Mouse (Mus musculus) hindbrain, embryonic 14.5 days (tissue): Measurements from ENCODE around the gene Ankrd40. TPM values are rescaled to one million over a fixed set of nuclear protein-coding genes. Genes with fewer than 3 reads are reported as not detected.

Experiments
- ATAC-seq: fragments of 200-750 bp; cut with Nextera tagmentation; 2 replicates; pipeline ENCODE4 v1.8.0; 2017; ENCODE audit warnings: moderate number of reproducible peaks, mild to moderate bottlenecking, moderate TSS enrichment, moderate library complexity; ENCODE audit not compliant: low FRiP score
- DNase-seq: peaks from one replicate; pipeline ENCODE4 v3.0.0-alpha.2; 2015; ENCODE audit warnings: low spot score
- H3K27ac ChIP-seq: fragments of 300-500 bp; sonication (generic); 2 replicates; pipeline ENCODE4 v1.5.1; 2014; ENCODE audit warnings: mild to moderate bottlenecking, moderate library complexity
- H3K27me3 ChIP-seq: fragments of 300-500 bp; sonication (generic); 2 replicates; pipeline ENCODE4 v1.6.1; 2014; ENCODE audit warnings: mild to moderate bottlenecking, low read length, mixed read lengths; ENCODE audit not compliant: control insufficient read depth, insufficient read depth
- H3K36me3 ChIP-seq: fragments of 300-500 bp; sonication (generic); replicated peaks from 2 replicates; pipeline ENCODE4 v1.6.1; 2014; ENCODE audit not compliant: control insufficient read depth, insufficient read depth
- H3K4me1 ChIP-seq: fragments of 300-500 bp; sonication (generic); replicated peaks from 2 replicates; pipeline ENCODE4 v1.6.1; 2014; ENCODE audit warnings: antibody characterized with exemption, low read length, mixed read lengths; ENCODE audit not compliant: control insufficient read depth, insufficient read depth
- H3K4me2 ChIP-seq: fragments of 300-500 bp; sonication (generic); replicated peaks from 2 replicates; pipeline ENCODE4 v1.6.1; 2014; ENCODE audit warnings: mild to moderate bottlenecking, moderate library complexity
- H3K4me3 ChIP-seq: fragments of 300-500 bp; sonication (generic); replicated peaks from 2 replicates; pipeline ENCODE4 v1.5.1; 2014; ENCODE audit warnings: mild to moderate bottlenecking, low read length
- H3K9ac ChIP-seq: fragments of 300-500 bp; sonication (generic); 2 replicates; pipeline ENCODE4 v1.6.1; 2014
- H3K9me3 ChIP-seq: fragments of 300-500 bp; sonication (generic); 2 replicates; pipeline ENCODE4 v1.6.1; 2016; ENCODE audit warnings: low read length; ENCODE audit not compliant: control insufficient read depth
- WGBS: fragments of 180-500 bp; shearing (Covaris S2); extraction: QIAGEN DNeasy Blood & Tissue Kit; methylation state at CpG from one replicate; pipeline ENCODE4 v1.1.7; 2014; 5-methylcytosine and 5-hydroxymethylcytosine counted together
- polyA plus RNA-seq: library from polyadenylated mRNA; unstranded; fragments of >200 nt; fragmentation: Nextera tagmentation; extraction: Ambion mirVana; gene quantifications from 2 replicates; pipeline ENCODE4 v1.2.1, GENCODE M21; 2014

Gene Ankrd40
- polyA plus RNA-seq, result 12.8 and 12.9 TPM in 2 replicates

- peak within 1 kb of the TSS; percentile 81 for H3K4me2 ChIP-seq
- H3K4me3 ChIP-seq, result peak within 1 kb of the TSS; percentile 56
- H3K27ac ChIP-seq, result peak within 1 kb of the TSS; percentile 99
- peak within 1 kb of the TSS; percentile 96 for H3K9ac ChIP-seq
- H3K4me1 ChIP-seq, result peaks cover 35% of the 10 kb centered on the region
- no peaks in the 10 kb centered on the region; the same call in 1 of the 2 replicates for H3K36me3 ChIP-seq
- DNase-seq (peak; percentile 93), ATAC-seq (peak; percentile 86)
- H3K9me3 ChIP-seq, result no peaks in the 10 kb centered on the region
- no peaks in the 10 kb centered on the region for H3K27me3 ChIP-seq
- under 1% methylated on average over 70 of the region's 78 CpGs for WGBS
These were observed at the start of gene Ankrd40 for GRCm38 (mm10) chr11:94327693-94328643. Gene Ankrd40, plus strand, starts transcription at chr11:94328001.

GRCm38 (mm10) chr11:94281199-94282181 is 46.3 kb upstream of the Ankrd40 start, which contains the start of gene Gm21885:
Gene Gm21885, plus strand, starts transcription at chr11:94281873.
- Histone ChIP-seq H3K4me1 (peaks cover 7% of the 10 kb centered on the region; the same call in 1 of the 2 replicates), H3K27ac (no peak within 1 kb of the TSS), H3K4me3 (no peak within 1 kb of the TSS), H3K36me3 (peaks cover 16% of the 10 kb centered on the region), H3K4me2 (no peak within 1 kb of the TSS), H3K9ac (no peak within 1 kb of the TSS), H3K27me3 (no peaks in the 10 kb centered on the region), H3K9me3 (no peaks in the 10 kb centered on the region)
- 84% methylated on average over 11 of the region's 11 CpGs for WGBS
- DNase-seq (peak; percentile 47), ATAC-seq (no peak)

- H3K4me2 ChIP-seq, result no peak overlapping the region
- 0 out of 2 replicates have a peak, but pooled peaks cover 2% of the 10 kb centered on the region for H3K4me1 ChIP-seq
- no peak overlapping the region for H3K4me3 ChIP-seq
- 63% methylated on average over 5 of the region's 5 CpGs for WGBS
- no peak overlapping the region for H3K9ac ChIP-seq
- no peaks in the 10 kb centered on the region for H3K9me3 ChIP-seq
- no peak overlapping the region for H3K27ac ChIP-seq
- ATAC-seq, result no peak
- no peaks in the 10 kb centered on the region for H3K27me3 ChIP-seq
- H3K36me3 ChIP-seq, result peaks cover 23% of the 10 kb centered on the region
- DNase-seq, result no peak
These were observed 45.5 kb upstream of the Ankrd40 start for GRCm38 (mm10) chr11:94282291-94282690.

GRCm38 (mm10) chr11:94283536-94284099 is 44.2 kb upstream of the Ankrd40 start:
- WGBS, result 94% methylated on average over 6 of the region's 6 CpGs
- no peaks in the 10 kb centered on the region for H3K27me3 ChIP-seq
- H3K9ac ChIP-seq, result no peak overlapping the region
- 0 out of 2 replicates have a peak, but pooled peaks have one; percentile 21 for ATAC-seq
- peaks cover 35% of the 10 kb centered on the region for H3K36me3 ChIP-seq
- H3K9me3 ChIP-seq, result no peaks in the 10 kb centered on the region
- no peak overlapping the region for H3K4me3 ChIP-seq
- no peak for DNase-seq
- no peaks in the 10 kb centered on the region for H3K4me1 ChIP-seq
- H3K27ac ChIP-seq, result no peak overlapping the region
- no peak overlapping the region for H3K4me2 ChIP-seq

GRCm38 (mm10) chr11:94285886-94286574 is 41.8 kb upstream of the Ankrd40 start:
- no peaks in the 10 kb centered on the region for H3K9me3 ChIP-seq
- DNase-seq (no peak), ATAC-seq (no peak)
- no peak overlapping the region for H3K9ac ChIP-seq
- 91% methylated on average over 11 of the region's 11 CpGs for WGBS
- H3K4me1 ChIP-seq, result no peaks in the 10 kb centered on the region
- no peak overlapping the region for H3K27ac ChIP-seq
- no peaks in the 10 kb centered on the region for H3K27me3 ChIP-seq
- H3K4me3 ChIP-seq, result no peak overlapping the region
- H3K36me3 ChIP-seq, result peaks cover 59% of the 10 kb centered on the region
- H3K4me2 ChIP-seq, result no peak overlapping the region

GRCm38 (mm10) chr11:94287105-94287504 is 40.7 kb upstream of the Ankrd40 start:
- 93% methylated on average over 5 of the region's 5 CpGs for WGBS
- Histone ChIP-seq H3K27ac (no peak overlapping the region), H3K9ac (no peak overlapping the region), H3K4me2 (no peak overlapping the region), H3K36me3 (peaks cover 70% of the 10 kb centered on the region), H3K4me3 (no peak overlapping the region), H3K4me1 (no peaks in the 10 kb centered on the region), H3K27me3 (no peaks in the 10 kb centered on the region), H3K9me3 (no peaks in the 10 kb centered on the region)
- ATAC-seq (no peak), DNase-seq (no peak)

GRCm38 (mm10) chr11:94290062-94290740 is 37.6 kb upstream of the Ankrd40 start:
- WGBS, result 93% methylated on average over 10 of the region's 10 CpGs
- H3K4me3 ChIP-seq, result no peak overlapping the region
- no peak overlapping the region for H3K9ac ChIP-seq
- no peak overlapping the region for H3K4me2 ChIP-seq
- H3K9me3 ChIP-seq, result no peaks in the 10 kb centered on the region
- DNase-seq (no peak), ATAC-seq (no peak)
- no peaks in the 10 kb centered on the region for H3K4me1 ChIP-seq
- H3K36me3 ChIP-seq, result peaks cover 87% of the 10 kb centered on the region
- no peak overlapping the region for H3K27ac ChIP-seq
- no peaks in the 10 kb centered on the region for H3K27me3 ChIP-seq
